12 mouse cellular contexts compared by ENCODE assay signal in genomic region chr8:82964537-82964936, GRCm38 (mm10).
"Had no signal": no experiment of that assay in that cellular context is flagged by ENCODE, and none has a peak within 500 bp of the region (broad histone marks: within the 10 kb centered on the region; RNA-seq: fewer than 3 reads in every experiment).

No protein-coding gene starts in this region.

- DNase-seq: kidney, adult 8-10 months; kidney, postnatal 36 days; layer of hippocampus, adult 9-11 months; layer of hippocampus, postnatal 36 days; liver; liver, embryonic 13.5 days; liver, postnatal 0 days; lung, postnatal 14 days; spleen, adult 18-20 months; thymus, adult 2 months; thymus, postnatal 4 days had no signal

- ATAC-seq: liver, postnatal 0 days; midbrain, embryonic 13.5 days had no signal
